Mouse (Mus musculus) hindbrain, embryonic 15.5 days (tissue): ENCODE results near the gene Tbx10. TPM values are rescaled to one million over a fixed set of nuclear protein-coding genes. Genes with fewer than 3 reads are reported as not detected.

Experiments
- ATAC-seq: fragments of 200-750 bp; cut with Nextera tagmentation; 2 replicates; pipeline ENCODE4 v1.8.0; 2017; ENCODE audit warnings: low read depth, moderate number of reproducible peaks, moderate TSS enrichment; ENCODE audit not compliant: low FRiP score
- H3K27ac ChIP-seq: fragments of 300-500 bp; sonication (generic); replicated peaks from 2 replicates; pipeline ENCODE4 v1.5.1; 2015; ENCODE audit warnings: mild to moderate bottlenecking, inconsistent platforms
- H3K27me3 ChIP-seq: fragments of 300-500 bp; sonication (generic); 2 replicates; pipeline ENCODE4 v1.6.1; 2015; ENCODE audit warnings: control low read depth, inconsistent platforms
- H3K36me3 ChIP-seq: fragments of 300-500 bp; sonication (generic); 2 replicates; pipeline ENCODE4 v1.6.1; 2015; ENCODE audit warnings: control low read depth, inconsistent platforms
- H3K4me1 ChIP-seq: fragments of 300-500 bp; sonication (generic); replicated peaks from 2 replicates; pipeline ENCODE4 v1.6.1; 2015; ENCODE audit warnings: control low read depth, inconsistent platforms
- H3K4me2 ChIP-seq: fragments of 300-500 bp; sonication (generic); 2 replicates; pipeline ENCODE4 v1.6.1; 2015; ENCODE audit warnings: moderate library complexity, mild to moderate bottlenecking, inconsistent platforms
- H3K4me3 ChIP-seq: fragments of 300-500 bp; sonication (generic); 2 replicates; pipeline ENCODE4 v1.5.1; 2015; ENCODE audit warnings: mild to moderate bottlenecking, inconsistent platforms
- H3K9ac ChIP-seq: fragments of 300-500 bp; sonication (generic); 2 replicates; pipeline ENCODE4 v1.6.1; 2015; ENCODE audit warnings: inconsistent platforms
- H3K9me3 ChIP-seq: fragments of 300-500 bp; sonication (generic); 2 replicates; pipeline ENCODE4 v1.6.1; 2016; ENCODE audit warnings: control low read depth, inconsistent platforms
- WGBS: fragments of 180-500 bp; shearing (Covaris S2); methylation state at CpG from one replicate; pipeline ENCODE4 v1.1.7; 2015; 5-methylcytosine and 5-hydroxymethylcytosine counted together
- polyA plus RNA-seq: library from polyadenylated mRNA; unstranded; fragments of >200 nt; fragmentation: Nextera tagmentation; extraction: Ambion mirVana; gene quantifications from 2 replicates; pipeline ENCODE4 v1.2.1, GENCODE M21; 2015

Gene Tbx10
- polyA plus RNA-seq, 1 experiment from 2014 or later, result 0.40 TPM

DNA sequence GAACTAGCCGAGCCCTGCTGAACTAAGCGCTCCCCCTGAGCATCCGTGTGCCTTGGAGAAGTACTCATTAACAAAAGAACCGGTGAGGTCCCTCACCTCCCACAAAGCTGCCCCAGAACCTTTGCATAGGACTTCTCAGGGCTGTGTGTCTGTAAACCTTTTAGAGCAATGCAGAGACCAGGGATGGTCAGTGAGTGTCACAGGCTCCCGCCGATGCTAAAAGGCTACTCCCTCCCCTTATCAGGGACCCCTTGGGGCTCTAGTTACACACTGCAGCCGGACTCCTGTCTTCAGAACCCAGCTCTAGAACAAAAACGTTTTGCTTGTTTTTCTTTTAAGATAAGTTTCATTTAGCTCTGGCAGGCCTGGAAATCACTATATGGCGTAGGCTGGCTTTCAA is 20.5 kb downstream of the Tbx10 start:
- H3K27me3 ChIP-seq, result no peaks in the 10 kb centered on the region
- H3K4me2 ChIP-seq, result peak overlapping the region; percentile 49
- no peak for ATAC-seq
- H3K4me1 ChIP-seq, result peaks cover 12% of the 10 kb centered on the region
- peak overlapping the region; percentile 84 for H3K4me3 ChIP-seq
- no peaks in the 10 kb centered on the region for H3K9me3 ChIP-seq
- no peak overlapping the region for H3K27ac ChIP-seq
- WGBS, result 19% methylated on average over 9 of the region's 9 CpGs
- no peak overlapping the region; the same call in 1 of the 2 replicates for H3K9ac ChIP-seq
- H3K36me3 ChIP-seq, result peaks cover 15% of the 10 kb centered on the region

GRCm38 (mm10) chr19:4014802-4015201 is 22.2 kb downstream of the Tbx10 start:
- no peak for ATAC-seq
- no peaks in the 10 kb centered on the region for H3K27me3 ChIP-seq

GRCm38 (mm10) chr19:4015635-4016034 is 23.1 kb downstream of the Tbx10 start:
- Histone ChIP-seq H3K36me3 (no peaks in the 10 kb centered on the region), H3K9ac (no peak overlapping the region), H3K4me3 (no peak overlapping the region), H3K27ac (no peak overlapping the region), H3K27me3 (no peaks in the 10 kb centered on the region), H3K9me3 (no peaks in the 10 kb centered on the region), H3K4me2 (no peak overlapping the region), H3K4me1 (peaks cover 21% of the 10 kb centered on the region)
- no peak for ATAC-seq
- 56% methylated on average over 5 of the region's 5 CpGs for WGBS

More at GRCm38 (mm10) chr19:4014802-4015201, 22.2 kb downstream of the Tbx10 start:
- Histone ChIP-seq H3K4me2 (no peak overlapping the region), H3K27ac (no peak overlapping the region), H3K9ac (no peak overlapping the region), H3K36me3 (peaks cover 1% of the 10 kb centered on the region; the same call in 1 of the 2 replicates), H3K4me1 (peaks cover 21% of the 10 kb centered on the region), H3K9me3 (no peaks in the 10 kb centered on the region), H3K4me3 (no peak overlapping the region)

- no peaks in the 10 kb centered on the region for H3K36me3 ChIP-seq
- H3K4me1 ChIP-seq, result peaks cover 8% of the 10 kb centered on the region; the same call in 1 of the 2 replicates
- no peak for ATAC-seq
- no peak overlapping the region for H3K4me2 ChIP-seq
- no peak overlapping the region for H3K4me3 ChIP-seq
- no peak overlapping the region for H3K9ac ChIP-seq
- no peaks in the 10 kb centered on the region for H3K27me3 ChIP-seq
- no peaks in the 10 kb centered on the region for H3K9me3 ChIP-seq
- no peak overlapping the region for H3K27ac ChIP-seq
- WGBS, result 76% methylated on average over 10 of the region's 10 CpGs
These were observed 25.5 kb downstream of the Tbx10 start for GRCm38 (mm10) chr19:4017921-4018587.

DNA sequence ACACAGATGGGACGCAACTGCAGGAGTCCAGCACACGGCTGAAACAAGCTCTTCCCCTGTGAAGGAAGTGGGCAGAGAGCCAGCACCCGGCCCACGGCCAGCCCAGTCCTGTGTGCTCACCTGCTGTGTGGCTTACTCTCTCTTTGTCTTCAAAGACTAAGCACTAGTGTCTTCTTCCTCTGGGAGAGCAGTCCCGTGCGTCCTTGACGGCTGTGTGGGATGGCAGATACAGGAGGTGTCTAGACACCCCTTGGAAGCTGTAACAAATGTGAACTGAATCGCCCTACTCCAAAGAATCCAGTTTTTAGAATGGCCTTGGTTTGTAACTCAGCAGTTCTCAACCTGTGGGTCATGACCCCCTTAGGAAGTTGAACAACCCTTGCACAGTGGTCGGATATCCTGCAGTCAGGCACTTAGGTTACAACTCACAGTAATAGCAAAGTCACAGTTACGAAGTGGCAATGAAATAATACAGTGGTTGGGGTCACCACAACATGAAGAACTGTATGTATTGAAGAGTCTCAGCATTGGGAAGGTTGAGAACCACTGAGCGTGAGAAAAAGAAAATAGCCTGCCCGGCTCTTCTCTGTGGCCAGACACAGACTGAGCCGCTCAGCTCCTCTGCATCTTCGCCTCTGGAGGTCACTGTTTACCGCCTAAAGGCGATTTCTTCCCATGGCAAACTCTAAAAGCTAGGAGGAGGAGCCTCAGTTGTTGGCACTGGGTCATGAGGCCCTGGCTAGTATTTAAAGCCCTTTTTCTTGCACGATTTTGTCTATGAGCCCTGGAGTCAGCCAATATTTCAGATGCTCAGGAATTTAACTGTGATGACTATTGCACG is 26.4 kb downstream of the Tbx10 start:
- peak; percentile 86 for ATAC-seq
- H3K9ac ChIP-seq, result no peak overlapping the region
- 25% methylated on average over 18 of the region's 18 CpGs for WGBS
- H3K27ac ChIP-seq, result no peak overlapping the region
- no peaks in the 10 kb centered on the region for H3K9me3 ChIP-seq
- no peaks in the 10 kb centered on the region for H3K36me3 ChIP-seq
- no peaks in the 10 kb centered on the region for H3K27me3 ChIP-seq
- no peak overlapping the region; the same call in 1 of the 2 replicates for H3K4me2 ChIP-seq
- H3K4me1 ChIP-seq, result peaks cover 8% of the 10 kb centered on the region; the same call in 1 of the 2 replicates
- no peak overlapping the region for H3K4me3 ChIP-seq

- no peak overlapping the region for H3K4me2 ChIP-seq
- 80% methylated on average over 7 of the region's 7 CpGs for WGBS
- H3K9me3 ChIP-seq, result no peaks in the 10 kb centered on the region
- H3K4me3 ChIP-seq, result no peak overlapping the region
- H3K36me3 ChIP-seq, result no peaks in the 10 kb centered on the region
- H3K9ac ChIP-seq, result no peak overlapping the region
- peaks cover 8% of the 10 kb centered on the region; the same call in 1 of the 2 replicates for H3K4me1 ChIP-seq
- H3K27me3 ChIP-seq, result no peaks in the 10 kb centered on the region
- no peak for ATAC-seq
- H3K27ac ChIP-seq, result no peak overlapping the region
These were observed 30.6 kb downstream of the Tbx10 start for GRCm38 (mm10) chr19:4023185-4023584.

GRCm38 (mm10) chr19:4027576-4027975 is 35.0 kb downstream of the Tbx10 start:
- Histone ChIP-seq H3K36me3 (no peaks in the 10 kb centered on the region), H3K27me3 (no peaks in the 10 kb centered on the region), H3K9ac (no peak overlapping the region), H3K4me3 (no peak overlapping the region), H3K27ac (no peak overlapping the region), H3K4me1 (no peaks in the 10 kb centered on the region), H3K4me2 (no peak overlapping the region), H3K9me3 (no peaks in the 10 kb centered on the region)
- ATAC-seq, result no peak

- ATAC-seq, result no peak
- Histone ChIP-seq H3K27me3 (no peaks in the 10 kb centered on the region), H3K4me1 (peaks cover 12% of the 10 kb centered on the region), H3K27ac (no peak overlapping the region), H3K36me3 (peaks cover 4% of the 10 kb centered on the region; the same call in 1 of the 2 replicates), H3K9ac (no peak overlapping the region), H3K4me3 (no peak overlapping the region), H3K9me3 (no peaks in the 10 kb centered on the region), H3K4me2 (no peak overlapping the region)
- WGBS, result 68% methylated on average over 7 of the region's 7 CpGs
These were observed 40.1 kb downstream of the Tbx10 start for GRCm38 (mm10) chr19:4032668-4033067.

- no peak overlapping the region for H3K4me3 ChIP-seq
- no peaks in the 10 kb centered on the region for H3K27me3 ChIP-seq
- peaks cover 4% of the 10 kb centered on the region; the same call in 1 of the 2 replicates for H3K36me3 ChIP-seq
- H3K4me1 ChIP-seq, result peaks cover 17% of the 10 kb centered on the region
- 67% methylated on average over 3 of the region's 3 CpGs for WGBS
- H3K9ac ChIP-seq, result no peak overlapping the region
- H3K9me3 ChIP-seq, result no peaks in the 10 kb centered on the region
- no peak overlapping the region for H3K4me2 ChIP-seq
- H3K27ac ChIP-seq, result no peak overlapping the region
- ATAC-seq, result no peak
These were observed 40.7 kb downstream of the Tbx10 start for GRCm38 (mm10) chr19:4033298-4033697.

- peaks cover 19% of the 10 kb centered on the region for H3K4me1 ChIP-seq
- ATAC-seq, result no peak
- H3K9me3 ChIP-seq, result no peaks in the 10 kb centered on the region
- H3K27me3 ChIP-seq, result no peaks in the 10 kb centered on the region
- H3K4me3 ChIP-seq, result no peak overlapping the region
- no peak overlapping the region for H3K4me2 ChIP-seq
- no peak overlapping the region for H3K27ac ChIP-seq
- H3K9ac ChIP-seq, result no peak overlapping the region
- WGBS, result 64% methylated on average over 5 of the region's 5 CpGs
- H3K36me3 ChIP-seq, result peaks cover 4% of the 10 kb centered on the region; the same call in 1 of the 2 replicates
These were observed 41.2 kb downstream of the Tbx10 start for GRCm38 (mm10) chr19:4033742-4034141.

DNA sequence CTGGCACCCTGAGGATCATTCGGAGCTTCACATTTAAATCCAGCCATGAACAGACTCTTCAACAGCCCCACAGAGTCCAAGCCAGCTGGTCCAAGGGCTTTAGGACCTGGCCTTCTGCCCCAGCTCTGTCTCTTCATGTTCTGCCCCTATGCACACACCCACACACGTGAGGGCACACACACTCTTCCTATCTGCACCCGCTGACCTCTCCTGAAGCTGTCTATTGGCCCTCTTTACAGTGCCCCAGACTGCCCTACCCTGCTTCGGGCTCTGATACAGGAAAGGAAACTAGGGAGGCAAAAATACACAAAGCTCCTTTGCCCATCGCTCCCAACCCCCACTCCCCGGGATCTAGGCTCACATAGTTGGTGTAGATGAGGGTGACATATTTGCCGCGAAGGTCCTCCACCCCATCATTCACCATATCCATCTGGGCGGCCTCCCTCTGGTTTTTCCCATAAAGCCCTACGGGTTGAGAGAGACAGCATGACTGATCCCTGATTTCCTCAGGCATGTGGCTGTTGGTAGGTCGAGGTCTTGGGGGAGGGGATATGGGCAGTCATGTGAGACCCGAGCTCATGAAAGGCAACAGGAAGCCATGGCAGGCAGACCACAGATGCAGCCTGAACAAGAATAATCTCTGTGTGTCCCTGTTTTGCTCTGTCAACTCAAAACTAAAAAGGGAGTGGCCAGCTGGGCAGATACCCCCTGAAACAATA is 43.9 kb downstream of the Tbx10 start:
- peaks cover 4% of the 10 kb centered on the region; the same call in 1 of the 2 replicates for H3K36me3 ChIP-seq

More for the DNA sequence above, 43.9 kb downstream of the Tbx10 start:
- Histone ChIP-seq H3K27ac (no peak overlapping the region), H3K4me2 (peak overlapping the region; percentile 18), H3K27me3 (no peaks in the 10 kb centered on the region), H3K4me3 (no peak overlapping the region), H3K4me1 (peaks cover 19% of the 10 kb centered on the region), H3K9ac (no peak overlapping the region), H3K9me3 (no peaks in the 10 kb centered on the region)
- no peak for ATAC-seq
- WGBS, result 76% methylated on average over 12 of the region's 12 CpGs
